Mouse (Mus musculus): ENCODE data around the gene Barx2. TPM values are rescaled to one million over a fixed set of nuclear protein-coding genes. Genes with fewer than 3 reads are reported as not detected.
A peak's percentile ranks its signal among the peaks of the same experiment; 100 is the strongest.

Gene Barx2
- polyA plus RNA-seq, 1 experiment from 2014 or later: not detected

DNA sequence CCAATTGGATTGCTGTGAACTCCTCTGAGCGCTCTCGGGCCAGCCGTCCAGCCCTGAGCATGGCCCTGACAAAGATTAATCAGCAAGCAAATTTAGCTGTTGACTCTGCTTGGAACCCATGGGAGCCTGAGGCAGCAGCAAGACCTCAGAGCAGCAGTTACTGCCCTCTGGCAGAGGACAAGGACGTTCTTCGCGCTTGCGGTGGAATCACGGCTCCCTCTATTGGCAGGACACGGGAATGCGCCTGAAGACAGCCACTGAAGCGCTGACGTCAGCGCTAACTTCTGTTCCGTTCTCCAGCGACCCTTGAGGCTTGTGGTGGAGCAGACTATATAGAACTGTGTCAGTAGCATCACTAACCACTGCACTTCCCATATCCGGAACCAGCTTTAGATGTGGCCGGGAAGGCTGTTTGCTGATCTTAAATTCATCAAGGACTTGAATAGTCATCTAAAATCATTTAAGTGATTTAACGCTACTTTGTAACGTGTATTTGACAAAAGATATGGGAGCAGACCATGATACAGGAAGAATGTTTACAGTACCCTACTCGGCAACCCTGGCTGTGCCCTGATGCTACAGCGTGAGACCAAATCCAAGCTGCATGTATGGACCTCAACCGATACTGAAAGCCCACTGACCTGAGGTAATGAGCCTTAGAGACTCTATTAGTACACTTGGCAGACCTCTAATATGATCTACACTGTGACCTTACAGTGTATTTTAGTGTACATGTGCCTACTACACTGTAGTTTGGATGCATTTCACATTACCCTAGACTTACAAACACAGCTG lies 12.8 kb upstream of the Barx2 start:
- no peaks in the 10 kb centered on the region for H3K4me1 ChIP-seq (ENCODE audit: insufficient read depth)
- WGBS (ENCODE audit: insufficient replicate concordance): 15% methylated on average over 22 of the region's 22 CpGs
- H3K4me2 ChIP-seq (ENCODE audit: low read depth, low read length): no peak overlapping the region

DNA sequence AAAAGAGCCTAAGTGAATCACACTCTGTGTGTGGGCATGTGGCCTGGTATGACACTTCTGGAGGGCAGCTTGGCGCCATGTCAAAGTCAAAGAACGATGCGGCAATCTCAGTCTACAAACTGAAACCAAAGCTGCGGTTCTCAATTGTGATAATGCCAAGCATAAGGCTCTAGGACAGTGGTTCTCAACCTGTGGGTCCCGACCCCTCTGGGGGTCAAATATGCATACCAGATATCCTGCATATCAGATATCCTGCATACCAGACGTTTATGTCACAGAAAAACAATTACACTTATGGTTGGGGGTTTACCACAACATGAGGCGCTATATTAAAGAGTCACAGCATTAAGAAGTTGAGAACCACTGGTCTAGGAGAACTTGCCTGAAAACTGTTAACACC lies 10.3 kb upstream of the Barx2 start:
- WGBS (ENCODE audit: insufficient replicate concordance): 68% methylated on average over 7 of the region's 7 CpGs
- ATAC-seq (no peak), DNase-seq (no peak)
- H3K27me3 ChIP-seq (ENCODE audit: insufficient read depth, low read length): no peaks in the 10 kb centered on the region; the same call in 1 of the 2 replicates
- no peak overlapping the region for H3K4me2 ChIP-seq (ENCODE audit: low read depth, low read length)
- no peaks in the 10 kb centered on the region for H3K4me1 ChIP-seq (ENCODE audit: insufficient read depth)
- H3K4me3 ChIP-seq (ENCODE audit: low read depth, low read length): no peak overlapping the region
- no peak overlapping the region for H3K27ac ChIP-seq (ENCODE audit: low read depth)
- H3K9me3 ChIP-seq (ENCODE audit: low read length): no peaks in the 10 kb centered on the region
- no peaks in the 10 kb centered on the region for H3K36me3 ChIP-seq (replicated peaks; ENCODE audit: insufficient read depth, low read length)
- TF ChIP-seq CTCF (IDR thresholded peaks at IDR 0.05; ENCODE audit: low read depth): no peak
- no peak for TF ChIP-seq EP300 (IDR thresholded peaks at IDR 0.05; ENCODE audit: low read depth)
- H3K9ac ChIP-seq (replicated peaks): no peak overlapping the region

More for the DNA sequence above, 12.8 kb upstream of the Barx2 start:
- H3K27me3 ChIP-seq (ENCODE audit: insufficient read depth, low read length): no peaks in the 10 kb centered on the region
- no peaks in the 10 kb centered on the region for H3K9me3 ChIP-seq (ENCODE audit: low read length)
- H3K4me3 ChIP-seq (ENCODE audit: low read depth, low read length): no peak overlapping the region
- no peak overlapping the region for H3K27ac ChIP-seq (ENCODE audit: low read depth)
- H3K36me3 ChIP-seq (replicated peaks; ENCODE audit: insufficient read depth, low read length): no peaks in the 10 kb centered on the region
- ATAC-seq: peak; percentile 74
- H3K9ac ChIP-seq (replicated peaks): no peak overlapping the region
- peak; percentile 80 for DNase-seq
- TF ChIP-seq EP300 (IDR thresholded peaks at IDR 0.05; ENCODE audit: low read depth) (no peak), CTCF (IDR thresholded peaks at IDR 0.05; ENCODE audit: low read depth) (peak; percentile 99)

- WGBS (ENCODE audit: insufficient replicate concordance): 23% methylated on average over 1 of the region's 1 CpGs
- ATAC-seq: no peak
These were observed 6.5 kb upstream of the Barx2 start for GRCm38 (mm10) chr9:31919802-31920201.

GRCm38 (mm10) chr9:31916421-31916820 lies 3.2 kb upstream of the Barx2 start:
- H3K4me3 ChIP-seq (ENCODE audit: low read depth, low read length): no peak overlapping the region
- no peaks in the 10 kb centered on the region for H3K36me3 ChIP-seq (replicated peaks; ENCODE audit: insufficient read depth, low read length)
- no peak overlapping the region for H3K27ac ChIP-seq (ENCODE audit: low read depth)
- 11% methylated on average over 9 of the region's 9 CpGs for WGBS (ENCODE audit: insufficient replicate concordance)
- no peak for DNase-seq
- H3K27me3 ChIP-seq (ENCODE audit: insufficient read depth, low read length): peaks cover 56% of the 10 kb centered on the region
- H3K9ac ChIP-seq (replicated peaks): no peak overlapping the region
- TF ChIP-seq EP300 (IDR thresholded peaks at IDR 0.05; ENCODE audit: low read depth) (no peak), CTCF (IDR thresholded peaks at IDR 0.05; ENCODE audit: low read depth) (no peak)
- H3K4me1 ChIP-seq (ENCODE audit: insufficient read depth): peaks cover 3% of the 10 kb centered on the region; the same call in 1 of the 2 replicates
- no peak overlapping the region for H3K4me2 ChIP-seq (ENCODE audit: low read depth, low read length)
- H3K9me3 ChIP-seq (ENCODE audit: low read length): no peaks in the 10 kb centered on the region
- no peak for ATAC-seq

More at GRCm38 (mm10) chr9:31919802-31920201, 6.5 kb upstream of the Barx2 start:
- H3K4me1 ChIP-seq (ENCODE audit: insufficient read depth): no peaks in the 10 kb centered on the region
- TF ChIP-seq CTCF (IDR thresholded peaks at IDR 0.05; ENCODE audit: low read depth) (no peak), EP300 (IDR thresholded peaks at IDR 0.05; ENCODE audit: low read depth) (no peak)
- no peak overlapping the region for H3K4me3 ChIP-seq (ENCODE audit: low read depth, low read length)
- no peak overlapping the region for H3K4me2 ChIP-seq (ENCODE audit: low read depth, low read length)
- no peaks in the 10 kb centered on the region for H3K9me3 ChIP-seq (ENCODE audit: low read length)
- H3K27me3 ChIP-seq (ENCODE audit: insufficient read depth, low read length): peaks cover 23% of the 10 kb centered on the region
- H3K9ac ChIP-seq (replicated peaks): no peak overlapping the region
- no peak overlapping the region for H3K27ac ChIP-seq (ENCODE audit: low read depth)
- no peak for DNase-seq
- no peaks in the 10 kb centered on the region for H3K36me3 ChIP-seq (replicated peaks; ENCODE audit: insufficient read depth, low read length)

DNA sequence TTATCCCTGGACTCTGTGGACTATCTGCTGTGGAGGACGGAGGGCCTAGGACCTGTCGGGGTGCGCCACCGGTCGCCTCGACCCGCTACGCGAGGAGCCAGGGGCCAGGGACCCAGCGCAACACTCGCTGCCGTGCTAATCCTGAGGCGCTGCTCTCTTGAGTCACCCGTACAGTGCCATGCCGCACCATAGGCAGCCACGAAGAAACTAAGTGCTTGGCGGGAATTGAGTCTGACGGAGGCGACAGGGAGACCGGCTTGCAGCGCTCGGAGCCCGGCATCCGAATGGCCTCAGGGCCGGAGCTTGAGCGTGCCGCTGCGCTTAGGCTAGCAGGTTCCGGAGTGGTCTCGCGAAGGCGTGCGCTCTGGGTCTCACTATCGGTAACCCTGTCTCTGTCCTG lies 1.6 kb upstream of the Barx2 start:
- H3K9ac ChIP-seq (replicated peaks): no peak overlapping the region
- H3K4me2 ChIP-seq (ENCODE audit: low read depth, low read length): no peak overlapping the region
- H3K4me1 ChIP-seq (ENCODE audit: insufficient read depth): peaks cover 3% of the 10 kb centered on the region; the same call in 1 of the 2 replicates
- H3K9me3 ChIP-seq (ENCODE audit: low read length): no peaks in the 10 kb centered on the region
- H3K36me3 ChIP-seq (replicated peaks; ENCODE audit: insufficient read depth, low read length): no peaks in the 10 kb centered on the region
- no peak overlapping the region for H3K27ac ChIP-seq (ENCODE audit: low read depth)
- no peak for TF ChIP-seq CTCF (IDR thresholded peaks at IDR 0.05; ENCODE audit: low read depth)
- no peak for TF ChIP-seq EP300 (IDR thresholded peaks at IDR 0.05; ENCODE audit: low read depth)
- DNase-seq: no peak
- 2% methylated on average over 34 of the region's 34 CpGs for WGBS (ENCODE audit: insufficient replicate concordance)
- no peak for ATAC-seq
- H3K4me3 ChIP-seq (ENCODE audit: low read depth, low read length): no peak overlapping the region
- H3K27me3 ChIP-seq (ENCODE audit: insufficient read depth, low read length): peaks cover 68% of the 10 kb centered on the region

GRCm38 (mm10) chr9:31913739-31914591 lies 703 bp upstream of the Barx2 start:
- peaks cover 3% of the 10 kb centered on the region; the same call in 1 of the 2 replicates for H3K4me1 ChIP-seq (ENCODE audit: insufficient read depth)
- DNase-seq (no peak), ATAC-seq (no peak)
- no peak overlapping the region for H3K27ac ChIP-seq (ENCODE audit: low read depth)
- no peaks in the 10 kb centered on the region for H3K36me3 ChIP-seq (replicated peaks; ENCODE audit: insufficient read depth, low read length)
- WGBS (ENCODE audit: insufficient replicate concordance): 2% methylated on average over 54 of the region's 54 CpGs
- peaks cover 68% of the 10 kb centered on the region for H3K27me3 ChIP-seq (ENCODE audit: insufficient read depth, low read length)
- H3K4me2 ChIP-seq (ENCODE audit: low read depth, low read length): peak overlapping the region; percentile 59
- no peak for TF ChIP-seq EP300 (IDR thresholded peaks at IDR 0.05; ENCODE audit: low read depth)
- TF ChIP-seq CTCF (IDR thresholded peaks at IDR 0.05; ENCODE audit: low read depth): no peak
- H3K4me3 ChIP-seq (ENCODE audit: low read depth, low read length): peak overlapping the region; percentile 33; the same call in 1 of the 2 replicates
- H3K9me3 ChIP-seq (ENCODE audit: low read length): no peaks in the 10 kb centered on the region
- H3K9ac ChIP-seq (replicated peaks): no peak overlapping the region

Data from liver, postnatal 0 days (tissue).